Mouse (Mus musculus): ENCODE measurements at regions not wholly inside any gene's neighbourhood (a gene's known extent, or its start where the extent isn't known, plus 50 kb on each side); places are given as distances from the start of the nearest gene placed in this dataset.

DNA sequence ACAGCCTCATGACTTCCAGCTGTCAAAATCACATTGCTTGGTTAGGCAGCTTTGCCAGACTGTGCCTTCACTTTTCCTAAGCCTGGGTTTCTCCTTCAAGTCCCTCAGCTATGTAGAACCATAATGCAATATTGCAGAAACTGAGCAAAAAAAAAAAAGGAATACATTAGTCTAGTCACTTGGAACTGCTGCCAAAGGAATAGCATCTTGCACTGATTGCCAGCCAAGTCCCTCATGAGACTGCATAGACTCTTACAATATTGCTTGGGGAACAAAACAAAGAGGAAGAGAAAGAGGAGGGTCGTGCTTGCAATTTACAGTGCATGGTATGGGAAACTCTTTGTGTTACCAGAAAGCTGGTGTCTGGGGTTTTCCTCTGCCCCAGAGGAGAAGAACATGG lies 179.8 kb upstream of the Zfp462 start:
- no peak for TF ChIP-seq CTCF (IDR thresholded peaks at IDR 0.05; ENCODE audit: insufficient read depth, low read depth, low read length)
- no peak for TF ChIP-seq POLR2A (IDR thresholded peaks at IDR 0.05; ENCODE audit: insufficient read depth, low read depth, low read length)
